Mouse (Mus musculus): ENCODE measurements around the gene Il12rb1. TPM values are rescaled to one million over a fixed set of nuclear protein-coding genes. Genes with fewer than 3 reads are reported as not detected.

The Il12rb1 gene
- polyA plus RNA-seq, 1 experiment from 2014 or later, result not detected

DNA sequence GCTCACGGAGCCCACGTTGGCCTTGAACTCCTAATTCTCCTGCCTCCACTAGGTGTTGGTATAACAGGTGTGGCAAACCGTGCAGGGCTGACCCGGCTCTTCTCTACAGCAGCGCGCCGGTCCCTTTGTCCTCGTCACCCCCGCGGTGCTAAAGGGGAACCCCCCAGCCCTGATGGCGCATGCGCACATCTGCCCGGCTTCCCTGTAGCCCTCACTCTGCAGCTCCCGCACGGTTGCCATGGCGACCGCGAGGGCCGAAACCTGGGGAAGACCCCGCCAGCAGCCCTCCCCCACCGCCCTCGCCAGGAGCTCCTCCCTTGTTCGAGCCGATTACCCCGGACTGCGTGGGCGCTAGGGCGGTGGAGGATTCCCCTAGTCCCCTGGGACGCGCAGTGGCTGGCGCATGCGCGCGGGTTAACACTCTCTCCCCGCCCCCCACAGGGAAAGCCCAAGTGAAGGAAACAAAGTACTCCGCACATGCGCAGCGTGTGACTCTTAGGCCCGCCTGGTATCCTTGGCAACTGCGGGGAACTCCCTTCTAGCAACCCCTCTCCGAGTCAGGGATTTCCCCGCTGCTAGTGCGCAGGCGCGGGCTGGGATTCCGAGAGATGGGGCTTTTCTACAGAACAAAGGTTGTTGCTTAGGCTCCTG lies 57.2 kb downstream of the Il12rb1 start:
- Histone ChIP-seq H3K27me3 (ENCODE audit: control insufficient read depth, insufficient read depth, low read length) (peaks cover 17% of the 10 kb centered on the region), H3K9ac (ENCODE audit: low read length) (peak overlapping the region; percentile 58), H3K27ac (ENCODE audit: low read depth, low read length) (peak overlapping the region; percentile 87), H3K4me1 (ENCODE audit: control insufficient read depth, insufficient read depth, low read length) (peaks cover 40% of the 10 kb centered on the region), H3K36me3 (ENCODE audit: control insufficient read depth, insufficient read depth, low read length) (peaks cover 5% of the 10 kb centered on the region; the same call in 1 of the 2 replicates), H3K9me3 (ENCODE audit: control insufficient read depth, low read length) (no peaks in the 10 kb centered on the region), H3K4me2 (ENCODE audit: low read depth) (peak overlapping the region; percentile 96), H3K4me3 (ENCODE audit: low read depth, low read length) (peak overlapping the region; percentile 56)
- DNase-seq (ENCODE audit: low spot score) (peak; percentile 100), ATAC-seq (ENCODE audit: insufficient read depth, low FRiP score, low TSS enrichment) (peak; percentile 76)
- WGBS, result under 1% methylated on average over 46 of the region's 46 CpGs

DNA sequence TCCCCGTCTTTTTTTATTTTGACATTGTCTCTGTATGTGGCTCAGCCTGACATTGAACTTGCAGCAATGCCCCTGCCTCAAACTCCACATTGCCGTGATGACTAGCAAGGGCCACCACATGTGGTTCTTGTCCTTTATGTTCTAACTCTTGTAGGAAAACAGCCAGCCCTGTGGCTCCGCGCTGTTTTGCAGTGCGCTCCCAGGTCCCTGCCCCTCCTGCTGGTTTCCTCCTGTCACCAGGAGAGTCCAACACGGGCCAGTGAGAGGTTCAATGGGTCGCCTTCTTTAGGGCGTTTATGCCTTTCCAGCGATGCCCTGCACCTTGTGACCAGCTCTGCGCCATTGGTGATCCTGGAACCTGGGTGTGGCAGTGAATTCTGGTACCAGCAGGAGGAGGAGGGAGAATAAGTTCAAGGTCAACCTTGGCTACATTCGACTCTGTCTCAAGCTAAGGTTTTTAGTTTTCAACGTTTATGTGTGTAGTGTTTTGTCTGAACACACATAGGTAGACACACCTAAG lies 57.8 kb downstream of the Il12rb1 start:
- peak; percentile 5 for ATAC-seq (ENCODE audit: insufficient read depth, low FRiP score, low TSS enrichment)
- WGBS, result 8% methylated on average over 12 of the region's 12 CpGs

DNA sequence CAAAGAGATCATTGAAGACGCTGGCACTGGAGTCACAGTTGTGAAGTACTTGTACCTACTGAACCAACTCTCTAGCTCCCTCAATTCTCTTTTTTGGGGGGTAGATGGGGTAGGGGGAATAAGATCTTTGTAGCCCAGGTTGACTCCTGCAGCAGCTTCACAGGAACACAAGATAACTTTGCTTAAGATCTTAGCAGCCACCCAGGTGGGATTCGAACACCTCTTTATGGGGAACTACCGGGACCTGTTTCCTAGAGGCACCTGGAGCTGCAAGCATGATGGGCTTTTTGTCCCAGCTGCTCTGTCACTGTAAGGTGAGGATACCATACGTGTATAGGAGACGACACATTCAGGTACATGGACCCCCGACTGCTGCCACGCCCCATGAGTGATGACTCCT lies 58.3 kb downstream of the Il12rb1 start:
- H3K4me2 ChIP-seq (ENCODE audit: low read depth), result no peak overlapping the region
- H3K9ac ChIP-seq (ENCODE audit: low read length), result no peak overlapping the region
- DNase-seq (ENCODE audit: low spot score) (no peak), ATAC-seq (ENCODE audit: insufficient read depth, low FRiP score, low TSS enrichment) (no peak)
- 83% methylated on average over 7 of the region's 7 CpGs for WGBS
- H3K27ac ChIP-seq (ENCODE audit: low read depth, low read length), result no peak overlapping the region; the same call in 1 of the 2 replicates
- peaks cover 5% of the 10 kb centered on the region; the same call in 1 of the 2 replicates for H3K36me3 ChIP-seq (ENCODE audit: control insufficient read depth, insufficient read depth, low read length)
- H3K27me3 ChIP-seq (ENCODE audit: control insufficient read depth, insufficient read depth, low read length), result peaks cover 13% of the 10 kb centered on the region
- peaks cover 40% of the 10 kb centered on the region for H3K4me1 ChIP-seq (ENCODE audit: control insufficient read depth, insufficient read depth, low read length)
- no peaks in the 10 kb centered on the region for H3K9me3 ChIP-seq (ENCODE audit: control insufficient read depth, low read length)
- no peak overlapping the region for H3K4me3 ChIP-seq (ENCODE audit: low read depth, low read length)

More for the DNA sequence above, 57.8 kb downstream of the Il12rb1 start:
- Histone ChIP-seq H3K27ac (ENCODE audit: low read depth, low read length) (peak overlapping the region; percentile 87), H3K9ac (ENCODE audit: low read length) (peak overlapping the region; percentile 58), H3K4me3 (ENCODE audit: low read depth, low read length) (peak overlapping the region; percentile 56), H3K27me3 (ENCODE audit: control insufficient read depth, insufficient read depth, low read length) (peaks cover 17% of the 10 kb centered on the region), H3K4me2 (ENCODE audit: low read depth) (peak overlapping the region; percentile 96), H3K9me3 (ENCODE audit: control insufficient read depth, low read length) (no peaks in the 10 kb centered on the region), H3K4me1 (ENCODE audit: control insufficient read depth, insufficient read depth, low read length) (peaks cover 40% of the 10 kb centered on the region), H3K36me3 (ENCODE audit: control insufficient read depth, insufficient read depth, low read length) (peaks cover 5% of the 10 kb centered on the region; the same call in 1 of the 2 replicates)
- no peak for DNase-seq (ENCODE audit: low spot score)

DNA sequence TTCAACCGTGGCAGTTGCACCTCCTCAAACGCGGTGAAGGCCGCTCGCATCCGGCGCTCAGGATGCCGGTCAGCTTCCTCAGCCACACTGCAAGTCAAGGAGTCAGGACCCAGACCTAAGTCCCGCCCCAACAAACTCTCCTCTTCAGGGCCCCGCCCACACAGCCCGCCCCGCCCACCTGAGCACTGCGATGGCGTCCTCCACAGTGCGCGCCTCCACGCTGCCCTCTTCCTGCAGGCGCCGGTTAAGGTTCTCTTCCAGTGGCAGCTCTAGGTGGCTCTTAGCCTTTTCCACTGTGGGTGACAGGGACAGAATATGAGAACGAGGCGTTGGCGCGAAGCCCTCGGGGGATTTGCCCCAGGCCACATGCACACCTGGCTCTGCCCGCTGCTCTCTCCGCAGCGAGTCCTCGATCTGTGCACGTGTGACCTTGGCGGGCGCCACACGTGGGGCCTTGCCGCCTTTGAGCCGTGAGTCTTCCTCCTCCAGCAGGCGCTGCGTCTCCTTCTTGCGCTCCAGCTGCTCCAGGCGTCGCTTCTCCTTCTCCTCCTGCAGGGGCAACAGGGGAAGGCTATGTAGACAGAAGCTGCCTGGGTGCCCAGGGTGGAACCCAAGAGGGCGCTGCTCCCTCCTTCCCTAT lies 60.4 kb downstream of the Il12rb1 start:
- peak overlapping the region; percentile 25 for H3K4me2 ChIP-seq (ENCODE audit: low read depth)
- no peak for ATAC-seq (ENCODE audit: insufficient read depth, low FRiP score, low TSS enrichment)
- H3K27ac ChIP-seq (ENCODE audit: low read depth, low read length), result peak overlapping the region; percentile 55; the same call in 1 of the 2 replicates
- H3K4me1 ChIP-seq (ENCODE audit: control insufficient read depth, insufficient read depth, low read length), result peaks cover 30% of the 10 kb centered on the region
- peak overlapping the region; percentile 30; the same call in 1 of the 2 replicates for H3K9ac ChIP-seq (ENCODE audit: low read length)
- 14% methylated on average over 38 of the region's 40 CpGs for WGBS
- H3K27me3 ChIP-seq (ENCODE audit: control insufficient read depth, insufficient read depth, low read length), result no peaks in the 10 kb centered on the region
- H3K9me3 ChIP-seq (ENCODE audit: control insufficient read depth, low read length), result no peaks in the 10 kb centered on the region
- H3K4me3 ChIP-seq (ENCODE audit: low read depth, low read length), result no peak overlapping the region
- peaks cover 5% of the 10 kb centered on the region; the same call in 1 of the 2 replicates for H3K36me3 ChIP-seq (ENCODE audit: control insufficient read depth, insufficient read depth, low read length)
- peak; percentile 58 for DNase-seq (ENCODE audit: low spot score)

DNA sequence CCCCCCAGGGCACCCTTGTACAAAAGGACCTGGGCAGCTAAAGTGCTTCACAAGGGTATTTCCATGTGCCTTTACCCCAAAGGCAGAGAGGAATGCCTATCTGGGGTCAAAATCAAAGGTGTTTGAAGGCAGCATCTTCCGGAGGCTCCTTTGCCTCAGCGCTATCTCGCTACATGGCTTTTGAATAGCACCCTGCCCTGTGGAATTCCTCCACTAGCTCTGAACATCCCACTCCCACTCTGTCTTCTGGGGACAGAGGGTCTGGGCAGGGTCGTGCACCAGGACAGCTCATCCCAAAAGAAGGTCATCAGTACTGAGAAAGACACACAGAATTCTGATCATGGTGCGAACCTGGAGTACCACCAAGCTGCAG lies 60.9 kb downstream of the Il12rb1 start:
- H3K4me3 ChIP-seq (ENCODE audit: low read depth, low read length), result no peak overlapping the region
- H3K4me2 ChIP-seq (ENCODE audit: low read depth), result peak overlapping the region; percentile 25
- peak overlapping the region; percentile 55 for H3K27ac ChIP-seq (ENCODE audit: low read depth, low read length)
- no peak overlapping the region for H3K9ac ChIP-seq (ENCODE audit: low read length)
- no peak for DNase-seq (ENCODE audit: low spot score)
- no peaks in the 10 kb centered on the region for H3K27me3 ChIP-seq (ENCODE audit: control insufficient read depth, insufficient read depth, low read length)
- no peaks in the 10 kb centered on the region for H3K9me3 ChIP-seq (ENCODE audit: control insufficient read depth, low read length)
- peaks cover 5% of the 10 kb centered on the region; the same call in 1 of the 2 replicates for H3K36me3 ChIP-seq (ENCODE audit: control insufficient read depth, insufficient read depth, low read length)
- WGBS, result 44% methylated on average over 5 of the region's 5 CpGs
- no peak for ATAC-seq (ENCODE audit: insufficient read depth, low FRiP score, low TSS enrichment)
- peaks cover 28% of the 10 kb centered on the region for H3K4me1 ChIP-seq (ENCODE audit: control insufficient read depth, insufficient read depth, low read length)

DNA sequence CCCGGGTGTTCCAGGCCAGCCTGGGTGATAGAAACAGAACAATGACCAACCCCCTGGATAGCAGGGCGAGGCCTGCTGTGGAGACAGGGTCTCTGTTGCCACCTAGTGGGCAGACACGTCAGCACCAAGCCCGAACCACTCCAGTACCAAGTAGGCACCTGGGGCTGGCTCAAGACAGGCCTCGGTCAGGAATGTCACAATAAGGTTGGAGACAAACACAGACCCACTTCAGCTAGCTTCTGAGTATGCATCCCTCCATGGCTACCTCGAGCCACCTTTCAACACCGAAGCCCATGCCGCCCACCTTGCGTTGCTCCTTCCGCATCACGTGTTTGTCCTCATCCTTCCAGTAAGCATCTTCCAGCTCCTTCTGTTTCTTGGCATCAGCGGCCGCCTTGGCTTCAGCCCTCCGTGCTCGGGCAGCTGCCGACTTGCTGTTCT lies 61.4 kb downstream of the Il12rb1 start:
- H3K4me2 ChIP-seq (ENCODE audit: low read depth), result no peak overlapping the region
- DNase-seq (ENCODE audit: low spot score) (peak; percentile 80), ATAC-seq (ENCODE audit: insufficient read depth, low FRiP score, low TSS enrichment) (no peak)
- H3K27ac ChIP-seq (ENCODE audit: low read depth, low read length), result peak overlapping the region; percentile 55
- no peaks in the 10 kb centered on the region for H3K27me3 ChIP-seq (ENCODE audit: control insufficient read depth, insufficient read depth, low read length)
- H3K9ac ChIP-seq (ENCODE audit: low read length), result no peak overlapping the region
- no peak overlapping the region for H3K4me3 ChIP-seq (ENCODE audit: low read depth, low read length)
- H3K4me1 ChIP-seq (ENCODE audit: control insufficient read depth, insufficient read depth, low read length), result peaks cover 24% of the 10 kb centered on the region
- 50% methylated on average over 16 of the region's 16 CpGs for WGBS
- H3K36me3 ChIP-seq (ENCODE audit: control insufficient read depth, insufficient read depth, low read length), result peaks cover 5% of the 10 kb centered on the region; the same call in 1 of the 2 replicates
- no peaks in the 10 kb centered on the region for H3K9me3 ChIP-seq (ENCODE audit: control insufficient read depth, low read length)

Small RNA genes lying within 50 kb of the gene (microRNA-seq; reads per million reads assigned to microRNA genes)
- gene Mir7240, result not detected

Other genes with a start within 250 kb of the Il12rb1 start
- 87.9 and 90.7 TPM in 2 replicates for gene Isyna1, start 214.1 kb upstream of the Il12rb1 start, polyA plus RNA-seq (2014; fragmentation: Nextera tagmentation; extraction: Ambion mirVana)
- 125 and 137 TPM in 2 replicates for gene Ssbp4, start 199.6 kb upstream of the Il12rb1 start, polyA plus RNA-seq (2014; fragmentation: Nextera tagmentation; extraction: Ambion mirVana)
- 0.85 and 1.2 TPM in 2 replicates for gene Lrrc25, start 192.3 kb upstream of the Il12rb1 start, polyA plus RNA-seq (2014; fragmentation: Nextera tagmentation; extraction: Ambion mirVana)
- gene Gdf15, start 176.0 kb upstream of the Il12rb1 start, polyA plus RNA-seq (2014; fragmentation: Nextera tagmentation; extraction: Ambion mirVana), result 0.28 TPM in 1 of 2 replicates, not detected in the other
- 246 and 268 TPM in 2 replicates for gene Pgpep1, start 148.1 kb upstream of the Il12rb1 start, polyA plus RNA-seq (2014; fragmentation: Nextera tagmentation; extraction: Ambion mirVana)
- gene Lsm4, start 135.2 kb upstream of the Il12rb1 start, polyA plus RNA-seq (2014; fragmentation: Nextera tagmentation; extraction: Ambion mirVana), result 298 and 301 TPM in 2 replicates
- gene Jund, start 109.5 kb upstream of the Il12rb1 start, polyA plus RNA-seq (2014; fragmentation: Nextera tagmentation; extraction: Ambion mirVana), result 167 and 171 TPM in 2 replicates
- gene Iqcn, start 105.0 kb upstream of the Il12rb1 start, polyA plus RNA-seq (2014; fragmentation: Nextera tagmentation; extraction: Ambion mirVana), result not detected in 2 replicates
- not detected in 2 replicates for gene Gm3336, start 89.9 kb upstream of the Il12rb1 start, polyA plus RNA-seq (2014; fragmentation: Nextera tagmentation; extraction: Ambion mirVana)
- gene Pde4c, start 84.7 kb upstream of the Il12rb1 start, polyA plus RNA-seq (2014; fragmentation: Nextera tagmentation; extraction: Ambion mirVana), result 0.42 TPM in 1 of 2 replicates, not detected in the other
- gene Rab3a, start 53.8 kb upstream of the Il12rb1 start, polyA plus RNA-seq (2014; fragmentation: Nextera tagmentation; extraction: Ambion mirVana), result 97.9 and 111 TPM in 2 replicates
- gene Mpv17l2, start 47.5 kb upstream of the Il12rb1 start, polyA plus RNA-seq (2014; fragmentation: Nextera tagmentation; extraction: Ambion mirVana), result 40.7 and 41.3 TPM in 2 replicates
- 52.4 and 54.7 TPM in 2 replicates for gene Pik3r2, start 31.7 kb upstream of the Il12rb1 start, polyA plus RNA-seq (2014; fragmentation: Nextera tagmentation; extraction: Ambion mirVana)
- 10.5 and 14.7 TPM in 2 replicates for gene Mast3, start 3.4 kb upstream of the Il12rb1 start, polyA plus RNA-seq (2014; fragmentation: Nextera tagmentation; extraction: Ambion mirVana)
- gene Arrdc2, start 31.3 kb downstream of the Il12rb1 start, polyA plus RNA-seq (2014; fragmentation: Nextera tagmentation; extraction: Ambion mirVana), result 8.8 and 10.2 TPM in 2 replicates
- 14.0 and 14.1 TPM in 2 replicates for gene Kcnn1, start 54.8 kb downstream of the Il12rb1 start, polyA plus RNA-seq (2014; fragmentation: Nextera tagmentation; extraction: Ambion mirVana)
- 152 and 155 TPM in 2 replicates for gene Ccdc124, start 65.5 kb downstream of the Il12rb1 start, polyA plus RNA-seq (2014; fragmentation: Nextera tagmentation; extraction: Ambion mirVana)
- gene Slc5a5, start 84.3 kb downstream of the Il12rb1 start, polyA plus RNA-seq (2014; fragmentation: Nextera tagmentation; extraction: Ambion mirVana), result 0.87 and 1.1 TPM in 2 replicates
- gene Rpl18a, start 89.0 kb downstream of the Il12rb1 start, polyA plus RNA-seq (2014; fragmentation: Nextera tagmentation; extraction: Ambion mirVana), result 3,152 and 3,217 TPM in 2 replicates
- 45.4 and 47.1 TPM in 2 replicates for gene Map1s, start 97.5 kb downstream of the Il12rb1 start, polyA plus RNA-seq (2014; fragmentation: Nextera tagmentation; extraction: Ambion mirVana)